Mouse (Mus musculus): ENCODE measurements at regions not wholly inside any gene's neighbourhood (a gene's known extent, or its start where the extent isn't known, plus 50 kb on each side); places are given as distances from the start of the nearest gene placed in this dataset.

DNA sequence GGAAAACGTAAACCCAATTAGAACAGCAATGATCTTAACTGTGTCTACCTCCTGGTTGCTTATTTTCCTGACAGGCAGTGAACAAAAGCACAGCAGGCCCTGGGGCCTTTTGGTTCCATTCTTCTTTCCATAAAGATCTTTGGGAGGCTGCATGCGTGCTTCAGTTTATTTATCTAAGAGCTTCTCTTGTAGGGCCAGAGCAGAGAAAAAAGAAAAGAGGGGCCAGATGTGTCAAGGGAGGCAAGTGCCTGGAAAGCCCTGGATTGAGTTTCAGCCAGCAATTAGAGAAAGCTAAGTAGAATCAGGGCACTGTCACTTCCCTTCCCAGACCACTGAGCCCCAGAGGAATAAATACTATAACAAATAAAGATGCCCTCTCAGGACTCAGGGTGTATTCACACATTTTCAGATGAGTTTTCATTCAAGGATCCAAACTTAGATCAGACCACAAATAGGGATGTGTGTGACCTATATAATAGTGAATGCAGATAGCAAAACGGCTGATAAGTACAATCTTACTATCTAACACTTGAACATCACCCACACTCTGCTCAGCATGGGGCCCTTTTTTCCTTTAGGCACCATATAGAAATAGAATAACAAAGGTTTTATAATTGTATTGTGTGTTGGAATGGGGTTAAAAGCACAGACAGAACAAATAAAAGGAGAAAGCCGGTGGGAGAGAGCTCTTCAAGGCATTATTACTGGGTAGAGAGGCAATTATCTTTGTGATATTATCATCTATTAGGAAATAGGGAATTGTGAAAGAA lies 612.2 kb downstream of the Slc22a22 start:
- Histone ChIP-seq H3K36me3 (ENCODE audit: control insufficient read depth, insufficient read depth) (no peaks in the 10 kb centered on the region), H3K27me3 (ENCODE audit: control insufficient read depth, insufficient read depth, insufficient read length) (no peaks in the 10 kb centered on the region), H3K79me2 (ENCODE audit: control insufficient read depth, insufficient read depth) (no peaks in the 10 kb centered on the region), H3K4me3 (no peak overlapping the region), H3K4me2 (ENCODE audit: low read depth) (no peak overlapping the region), H3ac (ENCODE audit: control insufficient read depth, insufficient read length) (no peak overlapping the region)
- TF ChIP-seq MAX (IDR thresholded peaks at IDR 0.05; ENCODE audit: low read depth) (no peak), TCF3 (IDR thresholded peaks at IDR 0.05; ENCODE audit: insufficient read length, low read depth) (no peak), POLR2AphosphoS2 (IDR thresholded peaks at IDR 0.05; ENCODE audit: insufficient read length, low read depth) (no peak), MYOD1 (IDR thresholded peaks at IDR 0.05; ENCODE audit: control insufficient read depth in 1 of 3, insufficient read length in 2 of 3, low read depth in 2 of 3) (no peak), SRF (IDR thresholded peaks at IDR 0.05; ENCODE audit: control insufficient read depth, insufficient read length, low read depth) (no peak), USF1 (IDR thresholded peaks at IDR 0.05; ENCODE audit: low read depth) (no peak), REST (IDR thresholded peaks at IDR 0.05; ENCODE audit: insufficient read depth, insufficient read length) (no peak), TCF12 (IDR thresholded peaks at IDR 0.05; ENCODE audit: insufficient read depth, poor library complexity, severe bottlenecking) (no peak), MYOG (IDR thresholded peaks at IDR 0.05; ENCODE audit: control insufficient read depth in 1 of 3, insufficient read depth in 1 of 3, insufficient read length in 2 of 3, low read depth in 2 of 3) (no peak)

DNA sequence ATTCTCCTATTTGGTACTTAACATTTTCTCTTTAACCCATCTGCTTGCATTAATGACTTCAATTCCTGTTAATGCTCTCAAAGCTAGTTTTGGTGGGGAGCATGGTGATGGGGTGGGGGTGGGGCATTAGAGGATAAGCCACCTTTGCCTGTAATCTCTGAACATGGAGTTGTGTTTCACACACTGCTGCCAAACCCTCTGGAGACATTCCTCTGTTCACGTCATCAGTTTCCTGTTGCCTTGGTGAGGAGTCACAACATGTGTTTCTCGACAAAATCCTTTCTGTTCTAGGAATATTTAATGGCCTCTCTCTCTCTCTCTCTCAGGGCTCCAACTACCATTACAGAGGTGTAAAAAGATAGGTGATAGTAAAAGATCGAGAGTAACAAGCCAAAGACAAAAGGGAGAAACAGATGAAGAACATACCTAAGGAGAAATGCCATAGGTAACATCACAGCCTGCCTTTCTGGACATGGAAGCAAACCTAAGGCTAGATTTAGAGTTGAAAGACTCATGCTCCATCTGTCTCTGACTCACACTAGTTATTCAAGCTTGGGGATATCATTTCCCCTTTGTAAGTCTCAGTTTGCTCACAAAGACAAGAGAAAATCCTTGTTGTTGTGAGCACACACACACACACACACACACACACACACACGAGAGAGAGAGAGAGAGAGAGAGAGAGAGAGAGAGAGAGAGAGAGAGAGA lies 618.6 kb downstream of the Slc22a22 start:
- no peaks in the 10 kb centered on the region for H3K27me3 ChIP-seq (ENCODE audit: control insufficient read depth, insufficient read depth, insufficient read length)
- H3K36me3 ChIP-seq (ENCODE audit: control insufficient read depth, insufficient read depth): no peaks in the 10 kb centered on the region
- H3K79me2 ChIP-seq (ENCODE audit: control insufficient read depth, insufficient read depth): no peaks in the 10 kb centered on the region
- H3K4me3 ChIP-seq: no peak overlapping the region
- H3K4me2 ChIP-seq (ENCODE audit: low read depth): peak overlapping the region; percentile 56
- no peak for TF ChIP-seq MYOD1 (IDR thresholded peaks at IDR 0.05; ENCODE audit: control insufficient read depth in 1 of 3, insufficient read length in 2 of 3, low read depth in 2 of 3)
- no peak for TF ChIP-seq MYOG (IDR thresholded peaks at IDR 0.05; ENCODE audit: control insufficient read depth in 1 of 3, insufficient read depth in 1 of 3, insufficient read length in 2 of 3, low read depth in 2 of 3)
- no peak for TF ChIP-seq SRF (IDR thresholded peaks at IDR 0.05; ENCODE audit: control insufficient read depth, insufficient read length, low read depth)
- no peak for TF ChIP-seq POLR2AphosphoS2 (IDR thresholded peaks at IDR 0.05; ENCODE audit: insufficient read length, low read depth)
- no peak for TF ChIP-seq TCF12 (IDR thresholded peaks at IDR 0.05; ENCODE audit: insufficient read depth, poor library complexity, severe bottlenecking)
- TF ChIP-seq MAX (IDR thresholded peaks at IDR 0.05; ENCODE audit: low read depth): no peak
- TF ChIP-seq TCF3 (IDR thresholded peaks at IDR 0.05; ENCODE audit: insufficient read length, low read depth): no peak
- no peak for TF ChIP-seq REST (IDR thresholded peaks at IDR 0.05; ENCODE audit: insufficient read depth, insufficient read length)
- no peak for TF ChIP-seq CEBPB (IDR thresholded peaks at IDR 0.05; ENCODE audit: insufficient read depth, poor library complexity, severe bottlenecking)
- no peak for TF ChIP-seq E2F4 (IDR thresholded peaks at IDR 0.05; ENCODE audit: insufficient read depth)
- TF ChIP-seq USF1 (IDR thresholded peaks at IDR 0.05; ENCODE audit: low read depth): no peak
- TF ChIP-seq POLR2A (IDR thresholded peaks at IDR 0.05; ENCODE audit: insufficient read length, low read depth): no peak
- no peak overlapping the region for H3ac ChIP-seq (ENCODE audit: control insufficient read depth, insufficient read length)

DNA sequence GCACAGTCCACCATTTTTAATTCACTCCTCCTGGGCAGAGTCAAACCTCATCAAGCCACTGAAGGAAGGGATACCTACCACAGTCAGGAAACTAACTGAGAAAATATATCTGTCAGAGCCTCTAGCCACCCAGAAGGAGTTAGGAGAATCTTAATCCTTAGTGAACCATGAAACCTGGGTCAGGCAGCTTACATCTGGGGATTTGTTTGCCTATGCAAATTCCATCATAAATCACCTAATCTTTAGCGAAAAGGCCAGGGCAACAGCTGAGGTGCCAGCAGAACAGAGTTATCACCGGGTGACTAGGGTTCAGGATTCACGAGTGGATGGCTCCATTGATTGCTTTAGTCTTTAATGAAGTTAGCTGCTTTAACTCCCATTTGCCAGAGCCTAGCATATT lies 619.3 kb downstream of the Slc22a22 start:
- H3ac ChIP-seq (ENCODE audit: control insufficient read depth, insufficient read length): no peak overlapping the region
- no peak overlapping the region for H3K4me3 ChIP-seq
- H3K79me2 ChIP-seq (ENCODE audit: control insufficient read depth, insufficient read depth): no peaks in the 10 kb centered on the region
- TF ChIP-seq TCF3 (IDR thresholded peaks at IDR 0.05; ENCODE audit: insufficient read length, low read depth): no peak
- TF ChIP-seq E2F4 (IDR thresholded peaks at IDR 0.05; ENCODE audit: insufficient read depth): no peak
- TF ChIP-seq REST (IDR thresholded peaks at IDR 0.05; ENCODE audit: insufficient read depth, insufficient read length): no peak
- no peak for TF ChIP-seq USF1 (IDR thresholded peaks at IDR 0.05; ENCODE audit: low read depth)
- no peak for TF ChIP-seq MAX (IDR thresholded peaks at IDR 0.05; ENCODE audit: low read depth)
- TF ChIP-seq CEBPB (IDR thresholded peaks at IDR 0.05; ENCODE audit: insufficient read depth, poor library complexity, severe bottlenecking): no peak
- no peak for TF ChIP-seq POLR2AphosphoS2 (IDR thresholded peaks at IDR 0.05; ENCODE audit: insufficient read length, low read depth)
- no peak for TF ChIP-seq TCF12 (IDR thresholded peaks at IDR 0.05; ENCODE audit: insufficient read depth, poor library complexity, severe bottlenecking)
- TF ChIP-seq MYOD1 (IDR thresholded peaks at IDR 0.05; ENCODE audit: control insufficient read depth in 1 of 3, insufficient read length in 2 of 3, low read depth in 2 of 3): no peak
- TF ChIP-seq POLR2A (IDR thresholded peaks at IDR 0.05; ENCODE audit: insufficient read length, low read depth): no peak
- no peak for TF ChIP-seq SRF (IDR thresholded peaks at IDR 0.05; ENCODE audit: control insufficient read depth, insufficient read length, low read depth)
- H3K27me3 ChIP-seq (ENCODE audit: control insufficient read depth, insufficient read depth, insufficient read length): no peaks in the 10 kb centered on the region
- no peaks in the 10 kb centered on the region for H3K36me3 ChIP-seq (ENCODE audit: control insufficient read depth, insufficient read depth)
- H3K4me2 ChIP-seq (ENCODE audit: low read depth): peak overlapping the region; percentile 56

DNA sequence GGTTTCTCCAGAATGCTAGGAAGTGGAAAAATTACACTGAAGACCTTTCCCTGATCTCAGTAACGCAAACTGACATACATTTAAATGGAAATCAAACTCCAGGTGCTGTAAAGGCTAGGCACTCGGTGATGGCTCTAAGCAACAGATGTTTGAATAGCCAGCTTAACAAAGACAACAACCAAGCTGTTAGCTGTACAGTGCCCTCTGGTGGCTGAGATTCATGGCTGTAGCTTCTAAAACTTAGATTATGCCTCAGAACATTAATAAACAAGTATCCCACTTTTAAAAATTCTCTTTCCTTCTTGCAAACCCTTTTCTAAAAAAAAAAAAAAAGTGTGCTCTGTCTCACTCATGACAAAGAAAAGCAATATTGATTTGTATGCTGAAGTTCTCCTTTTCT lies 621.4 kb downstream of the Slc22a22 start:
- H3K27me3 ChIP-seq (ENCODE audit: control insufficient read depth, insufficient read depth, insufficient read length): no peaks in the 10 kb centered on the region
- no peak overlapping the region for H3K4me2 ChIP-seq (ENCODE audit: low read depth)
- H3K4me3 ChIP-seq: no peak overlapping the region
- H3ac ChIP-seq (ENCODE audit: control insufficient read depth, insufficient read length): no peak overlapping the region
- TF ChIP-seq MAX (IDR thresholded peaks at IDR 0.05; ENCODE audit: low read depth): no peak
- no peak for TF ChIP-seq POLR2AphosphoS2 (IDR thresholded peaks at IDR 0.05; ENCODE audit: insufficient read length, low read depth)
- no peak for TF ChIP-seq MYOD1 (IDR thresholded peaks at IDR 0.05; ENCODE audit: control insufficient read depth in 1 of 3, insufficient read length in 2 of 3, low read depth in 2 of 3)
- TF ChIP-seq TCF3 (IDR thresholded peaks at IDR 0.05; ENCODE audit: insufficient read length, low read depth): no peak
- TF ChIP-seq E2F4 (IDR thresholded peaks at IDR 0.05; ENCODE audit: insufficient read depth): no peak
- TF ChIP-seq SRF (IDR thresholded peaks at IDR 0.05; ENCODE audit: control insufficient read depth, insufficient read length, low read depth): no peak
- TF ChIP-seq POLR2A (IDR thresholded peaks at IDR 0.05; ENCODE audit: insufficient read length, low read depth): no peak
- no peak for TF ChIP-seq CEBPB (IDR thresholded peaks at IDR 0.05; ENCODE audit: insufficient read depth, poor library complexity, severe bottlenecking)
- H3K36me3 ChIP-seq (ENCODE audit: control insufficient read depth, insufficient read depth): no peaks in the 10 kb centered on the region
- no peaks in the 10 kb centered on the region for H3K79me2 ChIP-seq (ENCODE audit: control insufficient read depth, insufficient read depth)

All from myocyte (in vitro differentiated cells).